Mouse (Mus musculus): ENCODE measurements around the gene Kmt2d.

The Kmt2d gene

GRCm38 (mm10) chr15:98887526-98887925 lies 16.5 kb upstream of the Kmt2d start:
- no peak for DNase-seq (ENCODE audit: low spot score)

GRCm38 (mm10) chr15:98886667-98887387 lies 15.8 kb upstream of the Kmt2d start:
- no peak for DNase-seq (ENCODE audit: low spot score)

GRCm38 (mm10) chr15:98884106-98884505 lies 13.1 kb upstream of the Kmt2d start:
- DNase-seq (ENCODE audit: low spot score) = no peak

- DNase-seq (ENCODE audit: low spot score) = no peak
Observed at GRCm38 (mm10) chr15:98883661-98884060, 12.7 kb upstream of the Kmt2d start.

- DNase-seq (ENCODE audit: low spot score) = no peak
Observed at GRCm38 (mm10) chr15:98881656-98882008, 10.6 kb upstream of the Kmt2d start.

GRCm38 (mm10) chr15:98880978-98881655 lies 10.1 kb upstream of the Kmt2d start:
- DNase-seq (ENCODE audit: low spot score) = peak; percentile 95

- peak; percentile 71 for DNase-seq (ENCODE audit: low spot score)
Observed at GRCm38 (mm10) chr15:98877331-98877730, 6.3 kb upstream of the Kmt2d start.

GRCm38 (mm10) chr15:98871916-98872888 lies 1.2 kb upstream of the Kmt2d start:
- DNase-seq (ENCODE audit: low spot score) = peak; percentile 88

- DNase-seq (ENCODE audit: low spot score) = no peak
Observed at GRCm38 (mm10) chr15:98870179-98871069, 580 bp downstream of the Kmt2d start.

- peak; percentile 49 for DNase-seq (ENCODE audit: low spot score)
Observed at GRCm38 (mm10) chr15:98869342-98870178, 1.4 kb downstream of the Kmt2d start.

GRCm38 (mm10) chr15:98868346-98869063 lies 2.5 kb downstream of the Kmt2d start:
- DNase-seq (ENCODE audit: low spot score) = no peak

GRCm38 (mm10) chr15:98867321-98867720 lies 3.7 kb downstream of the Kmt2d start:
- peak; percentile 77 for DNase-seq (ENCODE audit: low spot score)

- no peak for DNase-seq (ENCODE audit: low spot score)
Observed at GRCm38 (mm10) chr15:98866501-98866900, 4.5 kb downstream of the Kmt2d start.

GRCm38 (mm10) chr15:98865771-98866170 lies 5.2 kb downstream of the Kmt2d start:
- DNase-seq (ENCODE audit: low spot score) = no peak

GRCm38 (mm10) chr15:98864951-98865350 lies 6.1 kb downstream of the Kmt2d start:
- DNase-seq (ENCODE audit: low spot score) = no peak

- DNase-seq (ENCODE audit: low spot score) = no peak
Observed at GRCm38 (mm10) chr15:98863451-98863958, 7.5 kb downstream of the Kmt2d start.

- no peak for DNase-seq (ENCODE audit: low spot score)
Observed at GRCm38 (mm10) chr15:98861701-98862410, 9.1 kb downstream of the Kmt2d start.

- DNase-seq (ENCODE audit: low spot score) = no peak
Observed at GRCm38 (mm10) chr15:98860921-98861320, 10.1 kb downstream of the Kmt2d start.
